Mouse (Mus musculus) brain, embryonic 18.5 days (tissue): ENCODE results near the gene Trim27.

Source experiments
- DNase-seq: peaks from one replicate; pipeline ENCODE4 v3.0.0-alpha.2; 2012; ENCODE audit warnings: low read depth, low spot score

The Trim27 gene

GRCm38 (mm10) chr13:21221656-21222462, 42.6 kb downstream of the Trim27 start:
- DNase-seq: no peak

GRCm38 (mm10) chr13:21222463-21223022, 43.3 kb downstream of the Trim27 start:
- DNase-seq: peak; percentile 83

- no peak for DNase-seq
Observed at GRCm38 (mm10) chr13:21223242-21223655, 44.0 kb downstream of the Trim27 start.

GRCm38 (mm10) chr13:21224376-21224775, 45.1 kb downstream of the Trim27 start:
- DNase-seq: no peak

- DNase-seq: no peak
Observed at GRCm38 (mm10) chr13:21225206-21225605, 46.0 kb downstream of the Trim27 start.

GRCm38 (mm10) chr13:21226031-21226430, 46.8 kb downstream of the Trim27 start:
- DNase-seq: no peak

- DNase-seq: peak; percentile 72
Observed at GRCm38 (mm10) chr13:21233732-21234705, 54.8 kb downstream of the Trim27 start.

- DNase-seq: no peak
Observed at GRCm38 (mm10) chr13:21236714-21237113, 57.5 kb downstream of the Trim27 start.

GRCm38 (mm10) chr13:21237161-21237560, 57.9 kb downstream of the Trim27 start:
- no peak for DNase-seq

- no peak for DNase-seq
Observed at GRCm38 (mm10) chr13:21240788-21241187, 61.5 kb downstream of the Trim27 start.

GRCm38 (mm10) chr13:21242408-21243125, 63.3 kb downstream of the Trim27 start:
- DNase-seq: no peak

- DNase-seq: no peak
Observed at GRCm38 (mm10) chr13:21243196-21243595, 64.0 kb downstream of the Trim27 start.

GRCm38 (mm10) chr13:21244089-21244488, 64.8 kb downstream of the Trim27 start:
- no peak for DNase-seq
